Comparison of ENCODE assay signal across 10 mouse cellular contexts in genomic region chr17:36001121-36001897, GRCm38 (mm10). TPM values are rescaled to one million over a fixed set of nuclear protein-coding genes. Genes with fewer than 3 reads are reported as not detected.
DNase-seq lines count a peak whose midpoint lies in the region; ATAC-seq and TF ChIP-seq lines count a peak whose summit lies in the region.
"Had no signal": no experiment of that assay in that cellular context is flagged by ENCODE, and none has a peak within 500 bp of the region (broad histone marks: within the 10 kb centered on the region; RNA-seq: fewer than 3 reads in every experiment).

No protein-coding gene starts in this region.

- peak overlapping the region; percentile 20; the same call in 1 of the 2 replicates for H3K27ac ChIP-seq in gastrocnemius, adult 2 months
- H3K27ac ChIP-seq in CH12.LX (ENCODE audit: insufficient read depth, low read depth), result peak overlapping the region; percentile 87
- H3K27ac ChIP-seq: heart, embryonic 15.5 days had no signal

- ATAC-seq in inflammation-experienced regulatory T-cells, adult 6 months, result peak; percentile 42
- ATAC-seq: forebrain, embryonic 16.5 days had no signal

- no peak for TF ChIP-seq CTCF in gastrocnemius, adult 2 months (IDR thresholded peaks at IDR 0.05)
- no peak for TF ChIP-seq CTCF in CH12.LX (conservative IDR thresholded peaks at IDR 0.05 in 1 of 2, IDR thresholded peaks at IDR 0.05 in 1 of 2; ENCODE audit: low read depth in 2 of 2, low read length in 2 of 2)

- peaks cover 31% of the 10 kb centered on the region for H3K9me3 ChIP-seq in CH12.LX (replicated peaks; ENCODE audit: low read length)
- H3K9me3 ChIP-seq: heart, embryonic 15.5 days had no signal

- TF ChIP-seq RAD21 in CH12.LX (IDR thresholded peaks at IDR 0.05; ENCODE audit: low read depth, low read length), result no peak

- H3K4me3 ChIP-seq in gastrocnemius, adult 2 months, result no peak overlapping the region
- H3K4me3 ChIP-seq in CH12.LX (replicated peaks in 1 of 3; ENCODE audit: low read depth in 2 of 3, low read length in 2 of 3, poor library complexity in 1 of 3), result no peak overlapping the region
- H3K4me3 ChIP-seq: heart, embryonic 15.5 days had no signal

- H3K4me2 ChIP-seq in CH12.LX (ENCODE audit: insufficient read depth, low read depth, poor library complexity, severe bottlenecking), result peak overlapping the region; percentile 85
- H3K4me2 ChIP-seq: heart, embryonic 15.5 days had no signal

- dilution Hi-C loops in CH12.LX (cut with MboI; ENCODE audit: extremely low pct_ligation_motif_present, extremely low pct_unique_long_range_greater_than_20kb, low sequenced_read_pairs), result no loop called here

- H3K27me3 ChIP-seq in CH12.LX (replicated peaks), result no peaks in the 10 kb centered on the region
- H3K27me3 ChIP-seq: heart, embryonic 15.5 days had no signal

- intact Hi-C loops in gastrocnemius, adult 2 months (cut with DNase I), result no loop called here

- H3K36me3 ChIP-seq in CH12.LX (replicated peaks in 1 of 2; ENCODE audit: control insufficient read depth in 1 of 2, insufficient read depth in 1 of 2, low read length in 1 of 2), result peaks cover 18 to 38% of the 10 kb centered on the region in 2 experiments
- H3K36me3 ChIP-seq: heart, embryonic 15.5 days had no signal

- peak overlapping the region; percentile 66 for H3K9ac ChIP-seq in CH12.LX (ENCODE audit: insufficient read depth, low read depth)
- H3K9ac ChIP-seq: heart, embryonic 15.5 days had no signal

- peak; percentile 39; the same call in 1 of the 2 replicates for TF ChIP-seq POLR2A in CH12.LX (IDR thresholded peaks at IDR 0.05; ENCODE audit: low read depth, low read length)

- H3K79me2 ChIP-seq in CH12.LX (replicated peaks; ENCODE audit: control insufficient read depth, extremely low read depth, insufficient read depth, poor library complexity, severe bottlenecking), result peaks cover 48% of the 10 kb centered on the region

- H3K4me1 ChIP-seq in CH12.LX (ENCODE audit: control insufficient read depth in 1 of 2, insufficient read depth in 2 of 2), result peaks cover 5 to 33% of the 10 kb centered on the region in 2 experiments; a peak in 2 of 4 replicates

- in situ Hi-C loops in CH12.LX (cut with MboI; ENCODE audit: low pct_ligation_motif_present, low pct_unique_long_range_greater_than_20kb, low sequenced_read_pairs), result no loop called here

- no peak for DNase-seq in gastrocnemius, adult 2 months
- no peak for DNase-seq in gastrocnemius, postnatal 10 days
- peak; percentile 81 for DNase-seq in CH12.LX (ENCODE audit: extremely low read depth)
- DNase-seq in spleen, postnatal 10 days (ENCODE audit: low spot score in 2 of 2), result peak; percentile 44 to 74
- no peak for DNase-seq in kidney, adult 18-20 months
- DNase-seq in embryo, embryonic 9.5 days (ENCODE audit: extremely low spot score), result no peak
- DNase-seq in urinary bladder, postnatal 14 days (ENCODE audit: low spot score), result no peak

- peak; percentile 85 for TF ChIP-seq EP300 in CH12.LX (IDR thresholded peaks at IDR 0.05; ENCODE audit: low read length)

TF ChIP-seq in CH12.LX, 34 proteins besides CTCF, POLR2A, EP300 and RAD21:
- TF ChIP-seq CHD2 (IDR thresholded peaks at IDR 0.05; ENCODE audit: low read length), result 0 out of 2 replicates have a peak, but pooled peaks have one; percentile 30
- no peak for TF ChIP-seq USF1 (IDR thresholded peaks at IDR 0.05; ENCODE audit: low read depth, low read length)
- peak; percentile 18; the same call in 1 of the 2 replicates for TF ChIP-seq ZMIZ1 (IDR thresholded peaks at IDR 0.05; ENCODE audit: low read depth, low read length)
- no peak for TF ChIP-seq TBP (conservative IDR thresholded peaks at IDR 0.05; ENCODE audit: low read depth, low read length)
- peak; percentile 45; the same call in 1 of the 2 replicates for TF ChIP-seq MAZ (IDR thresholded peaks at IDR 0.05; ENCODE audit: low read depth, low read length)
- peak; percentile 66; the same call in 1 of the 2 replicates for TF ChIP-seq CHD1 (IDR thresholded peaks at IDR 0.05; ENCODE audit: low read depth, low read length)
- 0 out of 2 replicates have a peak, but pooled peaks have one; percentile 53 for TF ChIP-seq RCOR1 (conservative IDR thresholded peaks at IDR 0.05; ENCODE audit: low read depth, low read length)
- TF ChIP-seq MYC (IDR thresholded peaks at IDR 0.05; ENCODE audit: low read depth, low read length), result peak; percentile 68
- TF ChIP-seq ZC3H11A (IDR thresholded peaks at IDR 0.05; ENCODE audit: low read depth, low read length), result no peak
- TF ChIP-seq SIN3A (IDR thresholded peaks at IDR 0.05; ENCODE audit: low read length), result peak; percentile 68; the same call in 1 of the 2 replicates
- TF ChIP-seq ELF1 (IDR thresholded peaks at IDR 0.05; ENCODE audit: low read depth, low read length), result no peak
- TF ChIP-seq SMC3 (IDR thresholded peaks at IDR 0.05; ENCODE audit: low read depth, low read length), result no peak
- TF ChIP-seq USF2 (conservative IDR thresholded peaks at IDR 0.05; ENCODE audit: low read depth, low read length), result no peak
- TF ChIP-seq TCF12 (IDR thresholded peaks at IDR 0.05; ENCODE audit: low read depth, low read length), result peak; percentile 76
- TF ChIP-seq PAX5 (IDR thresholded peaks at IDR 0.05; ENCODE audit: low read length), result no peak
- TF ChIP-seq POLR2AphosphoS2 (IDR thresholded peaks at IDR 0.05; ENCODE audit: low read depth, low read length), result no peak
- peak; percentile 53 for TF ChIP-seq BHLHE40 (IDR thresholded peaks at IDR 0.05; ENCODE audit: low read depth, low read length)
- no peak for TF ChIP-seq ZKSCAN1 (IDR thresholded peaks at IDR 0.05; ENCODE audit: borderline replicate concordance, low read depth, low read length)
- no peak; the same call in 1 of the 2 replicates for TF ChIP-seq HCFC1 (IDR thresholded peaks at IDR 0.05; ENCODE audit: low read depth, low read length)
- no peak for TF ChIP-seq NELFE (IDR thresholded peaks at IDR 0.05; ENCODE audit: low read depth, low read length)
- peak; percentile 23; the same call in 1 of the 2 replicates for TF ChIP-seq MAX (IDR thresholded peaks at IDR 0.05; ENCODE audit: low read length)
- no peak for TF ChIP-seq ZNF384 (IDR thresholded peaks at IDR 0.05; ENCODE audit: low read depth, low read length)
- no peak for TF ChIP-seq GABPA (IDR thresholded peaks at IDR 0.05; ENCODE audit: insufficient replicate concordance, low read depth, low read length)
- no peak for TF ChIP-seq UBTF (IDR thresholded peaks at IDR 0.05; ENCODE audit: low read depth, low read length)
- no peak for TF ChIP-seq KAT2A (IDR thresholded peaks at IDR 0.05; ENCODE audit: insufficient replicate concordance, low read length)
- no peak for TF ChIP-seq E2F4 (IDR thresholded peaks at IDR 0.05; ENCODE audit: insufficient replicate concordance, low read depth, low read length)
- no peak for TF ChIP-seq MAFK (IDR thresholded peaks at IDR 0.05; ENCODE audit: insufficient replicate concordance, low read length)
- peak; percentile 90 for TF ChIP-seq IRF4 (IDR thresholded peaks at IDR 0.05; ENCODE audit: low read depth, low read length)
- no peak for TF ChIP-seq NRF1 (IDR thresholded peaks at IDR 0.05; ENCODE audit: low read depth, low read length)
- 0 out of 2 replicates have a peak, but pooled peaks have one; percentile 22 for TF ChIP-seq MEF2A (IDR thresholded peaks at IDR 0.05; ENCODE audit: borderline replicate concordance, low read depth, low read length)
- TF ChIP-seq ETS1 (conservative IDR thresholded peaks at IDR 0.05; ENCODE audit: low read depth, low read length), result peak; percentile 81
- TF ChIP-seq JUN (IDR thresholded peaks at IDR 0.05; ENCODE audit: insufficient read depth, low read depth, low read length), result no peak
- TF ChIP-seq MXI1 (IDR thresholded peaks at IDR 0.05; ENCODE audit: low read depth, low read length), result peak; percentile 53; the same call in 1 of the 2 replicates
- peak; percentile 67 for TF ChIP-seq JUND (conservative IDR thresholded peaks at IDR 0.05; ENCODE audit: low read depth, low read length)

RNA-seq across cellular contexts. Expression of gene H2-T24, which starts 19.1 kb away (rescaled TPM):
- 1 to 10 TPM; 2.0 to 2.5 TPM for total RNA-seq in gastrocnemius, adult 2 months (2021)
- total RNA-seq in gastrocnemius, postnatal 10 days (2021), result under 1 TPM; 0.45 to 0.84 TPM
- total RNA-seq in CH12.LX (2012; rRNA removed) (9.8 and 16.1 TPM in 2 replicates), CH12.LX (2014; rRNA removed) (6.6 and 7.6 TPM in 2 replicates)
- 8.9 and 9.3 TPM in 2 replicates for polyA plus RNA-seq in CH12.LX (2012; ENCODE audit: insufficient read length, low read depth)
- polyA plus RNA-seq in inflammation-experienced regulatory T-cells, adult 6 months (2017; shearing (Covaris generic)), result 10 to 100 TPM; 26.0 to 35.7 (median 32.8) TPM

RNA-seq across cellular contexts. Expression of gene Prr3, which starts 21.3 kb away (rescaled TPM):
- total RNA-seq in gastrocnemius, adult 2 months (2021), result 1 to 10 TPM; 2.6 to 2.8 TPM
- total RNA-seq in gastrocnemius, postnatal 10 days (2021), result 1 to 10 TPM; 5.1 to 9.3 TPM
- total RNA-seq in CH12.LX (2012; rRNA removed), result 5.5 and 8.3 TPM in 2 replicates
- 2.3 and 4.0 TPM in 2 replicates for total RNA-seq in CH12.LX (2014; rRNA removed)
- polyA plus RNA-seq in CH12.LX (2012; ENCODE audit: insufficient read length, low read depth), result 30.6 and 32.0 TPM in 2 replicates
- 10 to 100 TPM; 13.8 to 22.0 (median 19.8) TPM for polyA plus RNA-seq in inflammation-experienced regulatory T-cells, adult 6 months (2017; shearing (Covaris generic))

RNA-seq across cellular contexts. Expression of gene Gnl1, which starts 21.7 kb away (rescaled TPM):
- total RNA-seq in gastrocnemius, adult 2 months (2021), result 10 to 100 TPM; 19.8 to 20.9 TPM
- total RNA-seq in gastrocnemius, postnatal 10 days (2021), result 10 to 100 TPM; 21.7 to 28.5 TPM
- 24.3 and 29.0 TPM in 2 replicates for total RNA-seq in CH12.LX (2012; rRNA removed)
- total RNA-seq in CH12.LX (2014; rRNA removed), result 15.9 and 18.7 TPM in 2 replicates
- 33.4 and 41.1 TPM in 2 replicates for polyA plus RNA-seq in CH12.LX (2012; ENCODE audit: insufficient read length, low read depth)
- 1 to 10 TPM; 7.6 to 9.2 (median 8.8) TPM for polyA plus RNA-seq in inflammation-experienced regulatory T-cells, adult 6 months (2017; shearing (Covaris generic))

RNA-seq across cellular contexts. Expression of gene H2-T23, which starts 31.3 kb away (rescaled TPM):
- total RNA-seq in gastrocnemius, adult 2 months (2021), result 1 to 10 TPM; 6.3 to 9.2 TPM
- total RNA-seq in gastrocnemius, postnatal 10 days (2021), result 1 to 10 TPM; 5.2 to 6.7 TPM
- 21.8 and 23.0 TPM in 2 replicates for total RNA-seq in CH12.LX (2012; rRNA removed)
- 35.6 and 38.8 TPM in 2 replicates for total RNA-seq in CH12.LX (2014; rRNA removed)
- polyA plus RNA-seq in CH12.LX (2012; ENCODE audit: insufficient read length, low read depth), result 42.1 and 75.0 TPM in 2 replicates
- polyA plus RNA-seq in inflammation-experienced regulatory T-cells, adult 6 months (2017; shearing (Covaris generic)), result 1,000 to 10,000 TPM in 1 of 3 experiments, 100 to 1,000 TPM in 2; 834 to 1,491 (median 990) TPM

RNA-seq across cellular contexts. Expression of gene Abcf1, which starts 31.7 kb away (rescaled TPM):
- total RNA-seq in gastrocnemius, adult 2 months (2021), result 10 to 100 TPM; 72.1 to 74.9 TPM
- total RNA-seq in gastrocnemius, postnatal 10 days (2021), result 10 to 100 TPM; 65.7 to 71.6 TPM
- total RNA-seq in CH12.LX (2012; rRNA removed) (110 and 136 TPM in 2 replicates), CH12.LX (2014; rRNA removed) (52.8 and 52.9 TPM in 2 replicates)
- polyA plus RNA-seq in CH12.LX (2012; ENCODE audit: insufficient read length, low read depth), result 290 and 352 TPM in 2 replicates
- 100 to 1,000 TPM; 113 to 143 (median 123) TPM for polyA plus RNA-seq in inflammation-experienced regulatory T-cells, adult 6 months (2017; shearing (Covaris generic))

Comparison
In these comparisons a context has a peak if more than half of its experiments do, and no peak if none do; other contexts are left out.
1. DNase-seq: peak in CH12.LX (single experiment) and spleen, postnatal 10 days (2 of 2); none in gastrocnemius, adult 2 months (single experiment), gastrocnemius, postnatal 10 days (single experiment), kidney, adult 18-20 months (single experiment), embryo, embryonic 9.5 days (single experiment) and urinary bladder, postnatal 14 days (single experiment).